Mouse (Mus musculus): Measurements from ENCODE around the gene Map3k5. TPM values are rescaled to one million over a fixed set of nuclear protein-coding genes. Genes with fewer than 3 reads are reported as not detected.
"Not testable (repeated sequence)": the region's sequence is repeated elsewhere in the genome, so short reads cannot be mapped to it uniquely, and the experiment has no call there.

The Map3k5 gene
- polyA plus RNA-seq, 1 experiment from 2014 or later = 1.6 TPM

GRCm38 (mm10) chr10:19969831-19970460, 35.7 kb downstream of the Map3k5 start:
- ATAC-seq (replicated peaks; ENCODE audit: insufficient number of reproducible peaks, low FRiP score, low TSS enrichment, low read depth) (no peak), DNase-seq (ENCODE audit: low spot score) (no peak)
- H3K36me3 ChIP-seq (replicated peaks; ENCODE audit: control insufficient read depth, insufficient read depth, low read depth, low read length) = no peaks in the 10 kb centered on the region
- H3K9me3 ChIP-seq (replicated peaks; ENCODE audit: control insufficient read depth, low read length) = no peaks in the 10 kb centered on the region
- H3K4me3 ChIP-seq (ENCODE audit: low read depth, low read length) = no peak overlapping the region
- no peaks in the 10 kb centered on the region for H3K27me3 ChIP-seq (ENCODE audit: control insufficient read depth, insufficient read depth, low read length)
- H3K9ac ChIP-seq (replicated peaks; ENCODE audit: low read length) = no peak overlapping the region
- 87% methylated on average over 14 of the region's 14 CpGs for WGBS
- no peak overlapping the region for H3K4me2 ChIP-seq (ENCODE audit: low read depth, low read length)
- no peaks in the 10 kb centered on the region for H3K4me1 ChIP-seq (ENCODE audit: control insufficient read depth, insufficient read depth, low read length)
- H3K27ac ChIP-seq (replicated peaks; ENCODE audit: low read depth, low read length) = no peak overlapping the region

GRCm38 (mm10) chr10:19971491-19971890, 37.2 kb downstream of the Map3k5 start:
- ATAC-seq (replicated peaks; ENCODE audit: insufficient number of reproducible peaks, low FRiP score, low TSS enrichment, low read depth); H3K4me3 ChIP-seq (ENCODE audit: low read depth, low read length); H3K9me3 ChIP-seq (replicated peaks; ENCODE audit: control insufficient read depth, low read length); H3K4me1 ChIP-seq (ENCODE audit: control insufficient read depth, insufficient read depth, low read length); H3K4me2 ChIP-seq (ENCODE audit: low read depth, low read length); H3K27me3 ChIP-seq (ENCODE audit: control insufficient read depth, insufficient read depth, low read length); H3K9ac ChIP-seq (replicated peaks; ENCODE audit: low read length); DNase-seq (ENCODE audit: low spot score); H3K36me3 ChIP-seq (replicated peaks; ENCODE audit: control insufficient read depth, insufficient read depth, low read depth, low read length); H3K27ac ChIP-seq (replicated peaks; ENCODE audit: low read depth, low read length): not testable (repeated sequence)
- WGBS = 87% methylated on average over 6 of the region's 7 CpGs

GRCm38 (mm10) chr10:19973321-19974108, 39.2 kb downstream of the Map3k5 start:
- no peak overlapping the region for H3K27ac ChIP-seq (replicated peaks; ENCODE audit: low read depth, low read length)
- DNase-seq (ENCODE audit: low spot score) (no peak), ATAC-seq (replicated peaks; ENCODE audit: insufficient number of reproducible peaks, low FRiP score, low TSS enrichment, low read depth) (no peak)
- H3K4me1 ChIP-seq (ENCODE audit: control insufficient read depth, insufficient read depth, low read length) = no peaks in the 10 kb centered on the region
- no peaks in the 10 kb centered on the region for H3K27me3 ChIP-seq (ENCODE audit: control insufficient read depth, insufficient read depth, low read length)
- H3K9ac ChIP-seq (replicated peaks; ENCODE audit: low read length) = no peak overlapping the region
- H3K9me3 ChIP-seq (replicated peaks; ENCODE audit: control insufficient read depth, low read length) = no peaks in the 10 kb centered on the region
- H3K36me3 ChIP-seq (replicated peaks; ENCODE audit: control insufficient read depth, insufficient read depth, low read depth, low read length) = no peaks in the 10 kb centered on the region
- no peak overlapping the region for H3K4me3 ChIP-seq (ENCODE audit: low read depth, low read length)
- H3K4me2 ChIP-seq (ENCODE audit: low read depth, low read length) = no peak overlapping the region
- WGBS = 88% methylated on average over 12 of the region's 12 CpGs

- Histone ChIP-seq H3K27me3 (ENCODE audit: control insufficient read depth, insufficient read depth, low read length) (no peaks in the 10 kb centered on the region), H3K4me2 (ENCODE audit: low read depth, low read length) (no peak overlapping the region), H3K4me3 (ENCODE audit: low read depth, low read length) (no peak overlapping the region), H3K9me3 (replicated peaks; ENCODE audit: control insufficient read depth, low read length) (no peaks in the 10 kb centered on the region), H3K4me1 (ENCODE audit: control insufficient read depth, insufficient read depth, low read length) (no peaks in the 10 kb centered on the region), H3K27ac (replicated peaks; ENCODE audit: low read depth, low read length) (no peak overlapping the region), H3K36me3 (replicated peaks; ENCODE audit: control insufficient read depth, insufficient read depth, low read depth, low read length) (no peaks in the 10 kb centered on the region), H3K9ac (replicated peaks; ENCODE audit: low read length) (no peak overlapping the region)
- DNase-seq (ENCODE audit: low spot score) (no peak), ATAC-seq (replicated peaks; ENCODE audit: insufficient number of reproducible peaks, low FRiP score, low TSS enrichment, low read depth) (no peak)
- 80% methylated on average over 3 of the region's 3 CpGs for WGBS
Observed at GRCm38 (mm10) chr10:19977557-19977956, 43.3 kb downstream of the Map3k5 start.

GRCm38 (mm10) chr10:19978662-19979199, 44.5 kb downstream of the Map3k5 start:
- no peaks in the 10 kb centered on the region for H3K36me3 ChIP-seq (replicated peaks; ENCODE audit: control insufficient read depth, insufficient read depth, low read depth, low read length)
- no peaks in the 10 kb centered on the region for H3K4me1 ChIP-seq (ENCODE audit: control insufficient read depth, insufficient read depth, low read length)
- no peak overlapping the region for H3K27ac ChIP-seq (replicated peaks; ENCODE audit: low read depth, low read length)
- H3K4me3 ChIP-seq (ENCODE audit: low read depth, low read length) = no peak overlapping the region
- ATAC-seq (replicated peaks; ENCODE audit: insufficient number of reproducible peaks, low FRiP score, low TSS enrichment, low read depth) (no peak), DNase-seq (ENCODE audit: low spot score) (no peak)
- no peaks in the 10 kb centered on the region for H3K27me3 ChIP-seq (ENCODE audit: control insufficient read depth, insufficient read depth, low read length)
- no peaks in the 10 kb centered on the region for H3K9me3 ChIP-seq (replicated peaks; ENCODE audit: control insufficient read depth, low read length)
- WGBS = 96% methylated on average over 5 of the region's 5 CpGs
- no peak overlapping the region for H3K4me2 ChIP-seq (ENCODE audit: low read depth, low read length)
- H3K9ac ChIP-seq (replicated peaks; ENCODE audit: low read length) = no peak overlapping the region

- Histone ChIP-seq H3K4me3 (ENCODE audit: low read depth, low read length) (no peak overlapping the region), H3K4me2 (ENCODE audit: low read depth, low read length) (no peak overlapping the region), H3K9me3 (replicated peaks; ENCODE audit: control insufficient read depth, low read length) (no peaks in the 10 kb centered on the region), H3K27me3 (ENCODE audit: control insufficient read depth, insufficient read depth, low read length) (no peaks in the 10 kb centered on the region), H3K4me1 (ENCODE audit: control insufficient read depth, insufficient read depth, low read length) (no peaks in the 10 kb centered on the region), H3K36me3 (replicated peaks; ENCODE audit: control insufficient read depth, insufficient read depth, low read depth, low read length) (no peaks in the 10 kb centered on the region), H3K27ac (replicated peaks; ENCODE audit: low read depth, low read length) (no peak overlapping the region), H3K9ac (replicated peaks; ENCODE audit: low read length) (no peak overlapping the region)
- DNase-seq (ENCODE audit: low spot score) = no peak
- ATAC-seq (replicated peaks; ENCODE audit: insufficient number of reproducible peaks, low FRiP score, low TSS enrichment, low read depth) = no peak
- 82% methylated on average over 9 of the region's 9 CpGs for WGBS
Observed at GRCm38 (mm10) chr10:19987736-19988135, 53.5 kb downstream of the Map3k5 start.

GRCm38 (mm10) chr10:19989986-19990385, 55.7 kb downstream of the Map3k5 start:
- no peak for DNase-seq (ENCODE audit: low spot score)
- H3K9me3 ChIP-seq (replicated peaks; ENCODE audit: control insufficient read depth, low read length) = no peaks in the 10 kb centered on the region
- no peak overlapping the region for H3K4me2 ChIP-seq (ENCODE audit: low read depth, low read length)
- WGBS = 88% methylated on average over 6 of the region's 6 CpGs
- no peak overlapping the region for H3K9ac ChIP-seq (replicated peaks; ENCODE audit: low read length)
- H3K27ac ChIP-seq (replicated peaks; ENCODE audit: low read depth, low read length) = no peak overlapping the region
- no peaks in the 10 kb centered on the region for H3K27me3 ChIP-seq (ENCODE audit: control insufficient read depth, insufficient read depth, low read length)
- no peak overlapping the region for H3K4me3 ChIP-seq (ENCODE audit: low read depth, low read length)
- no peak for ATAC-seq (replicated peaks; ENCODE audit: insufficient number of reproducible peaks, low FRiP score, low TSS enrichment, low read depth)
- H3K4me1 ChIP-seq (ENCODE audit: control insufficient read depth, insufficient read depth, low read length) = no peaks in the 10 kb centered on the region
- H3K36me3 ChIP-seq (replicated peaks; ENCODE audit: control insufficient read depth, insufficient read depth, low read depth, low read length) = no peaks in the 10 kb centered on the region

GRCm38 (mm10) chr10:19990638-19991037, 56.4 kb downstream of the Map3k5 start:
- H3K4me3 ChIP-seq (ENCODE audit: low read depth, low read length) = no peak overlapping the region
- DNase-seq (ENCODE audit: low spot score) (no peak), ATAC-seq (replicated peaks; ENCODE audit: insufficient number of reproducible peaks, low FRiP score, low TSS enrichment, low read depth) (no peak)
- no peaks in the 10 kb centered on the region for H3K36me3 ChIP-seq (replicated peaks; ENCODE audit: control insufficient read depth, insufficient read depth, low read depth, low read length)
- no peaks in the 10 kb centered on the region for H3K9me3 ChIP-seq (replicated peaks; ENCODE audit: control insufficient read depth, low read length)
- H3K27ac ChIP-seq (replicated peaks; ENCODE audit: low read depth, low read length) = no peak overlapping the region
- no peaks in the 10 kb centered on the region for H3K27me3 ChIP-seq (ENCODE audit: control insufficient read depth, insufficient read depth, low read length)
- no peak overlapping the region for H3K9ac ChIP-seq (replicated peaks; ENCODE audit: low read length)
- H3K4me1 ChIP-seq (ENCODE audit: control insufficient read depth, insufficient read depth, low read length) = no peaks in the 10 kb centered on the region
- WGBS = 62% methylated on average over 6 of the region's 6 CpGs
- no peak overlapping the region for H3K4me2 ChIP-seq (ENCODE audit: low read depth, low read length)

Data from embryonic facial prominence, embryonic 11.5 days (tissue).